Mouse (Mus musculus) limb, embryonic 11.5 days (tissue): ENCODE results near the gene BC024063. TPM values are rescaled to one million over a fixed set of nuclear protein-coding genes. Genes with fewer than 3 reads are reported as not detected.

ENCODE experiments used
- ATAC-seq: fragments of 200-750 bp; cut with Nextera tagmentation; 2 replicates; pipeline ENCODE4 v1.8.0; 2017; ENCODE audit warnings: low read depth; ENCODE audit not compliant: insufficient number of reproducible peaks, low FRiP score, low TSS enrichment
- DNase-seq: peaks from one replicate; pipeline ENCODE4 v3.0.0-alpha.2; 2015; ENCODE audit warnings: low spot score
- H3K27ac ChIP-seq: fragments of 300-500 bp; sonication (generic); replicated peaks from 2 replicates; pipeline ENCODE4 v1.5.1; 2014; ENCODE audit warnings: low read depth, mild to moderate bottlenecking, low read length
- H3K27me3 ChIP-seq: fragments of 300-500 bp; sonication (generic); 2 replicates; pipeline ENCODE4 v1.6.1; 2014; ENCODE audit warnings: mild to moderate bottlenecking, low read length, mixed read lengths; ENCODE audit not compliant: control insufficient read depth, insufficient read depth
- H3K36me3 ChIP-seq: fragments of 300-500 bp; sonication (generic); 2 replicates; pipeline ENCODE4 v1.6.1; 2014; ENCODE audit warnings: mild to moderate bottlenecking, low read length, moderate library complexity, mixed read lengths; ENCODE audit not compliant: control insufficient read depth, insufficient read depth
- H3K4me1 ChIP-seq: fragments of 300-500 bp; sonication (generic); 2 replicates; pipeline ENCODE4 v1.6.1; 2014; ENCODE audit warnings: low read length, mixed read lengths; ENCODE audit not compliant: control insufficient read depth, insufficient read depth
- H3K4me2 ChIP-seq: fragments of 300-500 bp; sonication (generic); 2 replicates; pipeline ENCODE4 v1.6.1; 2014; ENCODE audit warnings: low read depth, mild to moderate bottlenecking, moderate library complexity; ENCODE audit not compliant: severe bottlenecking
- H3K4me3 ChIP-seq: fragments of 300-500 bp; sonication (generic); 2 replicates; pipeline ENCODE4 v1.5.1; 2014; ENCODE audit warnings: low read depth, low read length
- H3K9ac ChIP-seq: fragments of 300-500 bp; sonication (generic); 2 replicates; pipeline ENCODE4 v1.6.1; 2014; ENCODE audit warnings: mild to moderate bottlenecking, low read length
- H3K9me3 ChIP-seq: fragments of 300-500 bp; sonication (generic); 2 replicates; pipeline ENCODE4 v1.6.1; 2016; ENCODE audit warnings: low read length; ENCODE audit not compliant: control insufficient read depth
- WGBS: fragments of 180-500 bp; shearing (Covaris S2); extraction: QIAGEN DNeasy Blood & Tissue Kit; methylation state at CpG from one replicate; pipeline ENCODE4 v1.1.7; 2014; 5-methylcytosine and 5-hydroxymethylcytosine counted together
- polyA plus RNA-seq: library from polyadenylated mRNA; unstranded; fragments of >200 nt; fragmentation: Nextera tagmentation; extraction: Ambion mirVana; gene quantifications from 2 replicates; pipeline ENCODE4 v1.2.1, GENCODE M21; 2014

The BC024063 gene
- polyA plus RNA-seq, 1 experiment from 2014 or later: 7.9 TPM

- DNase-seq (no peak), ATAC-seq (no peak)
- Histone ChIP-seq H3K36me3 (peaks cover 2% of the 10 kb centered on the region; the same call in 1 of the 2 replicates), H3K9me3 (peaks cover 9% of the 10 kb centered on the region), H3K4me2 (no peak overlapping the region), H3K9ac (no peak overlapping the region), H3K4me3 (no peak overlapping the region), H3K27me3 (no peaks in the 10 kb centered on the region), H3K4me1 (no peaks in the 10 kb centered on the region), H3K27ac (no peak overlapping the region)
- WGBS: 95% methylated on average over 1 of the region's 1 CpGs
Observed at GRCm38 (mm10) chr10:82145282-82145681, 62.1 kb downstream of the BC024063 start.

- Histone ChIP-seq H3K27me3 (no peaks in the 10 kb centered on the region), H3K4me1 (no peaks in the 10 kb centered on the region), H3K27ac (no peak overlapping the region), H3K4me2 (no peak overlapping the region), H3K9ac (no peak overlapping the region), H3K4me3 (no peak overlapping the region), H3K36me3 (peaks cover 11% of the 10 kb centered on the region; the same call in 1 of the 2 replicates), H3K9me3 (peaks cover 17% of the 10 kb centered on the region)
- WGBS: 79% methylated on average over 4 of the region's 4 CpGs
- DNase-seq: no peak
- ATAC-seq: no peak
Observed at GRCm38 (mm10) chr10:82147571-82147970, 64.4 kb downstream of the BC024063 start.

Other genes with a start within 250 kb of the BC024063 start
- gene Gm32687, start 219.4 kb upstream of the BC024063 start, polyA plus RNA-seq: 8.7 and 10.4 TPM in 2 replicates
- gene Zfp781, start 152.9 kb upstream of the BC024063 start, polyA plus RNA-seq: 4.2 and 6.3 TPM in 2 replicates
- 15.2 and 18.0 TPM in 2 replicates for gene Zfp873, start 35.2 kb upstream of the BC024063 start, polyA plus RNA-seq
- 6.2 and 6.3 TPM in 2 replicates for gene AU041133, start 44.7 kb downstream of the BC024063 start, polyA plus RNA-seq
- 15.8 and 15.9 TPM in 2 replicates for gene Zfp938, start 157.9 kb downstream of the BC024063 start, polyA plus RNA-seq
- not detected in 2 replicates for gene 4932415D10Rik, start 233.2 kb downstream of the BC024063 start, polyA plus RNA-seq